Mouse (Mus musculus) G1E (cell line): Measurements from ENCODE around the gene Olfr975. TPM values are rescaled to one million over a fixed set of nuclear protein-coding genes. Genes with fewer than 3 reads are reported as not detected.
"Not testable (repeated sequence)": the region's sequence is repeated elsewhere in the genome, so short reads cannot be mapped to it uniquely, and the experiment has no call there.

ENCODE experiments used
- ATAC-seq: 2 replicates; pipeline ENCODE4 v1.8.0; 2016; ENCODE audit warnings: mild to moderate bottlenecking; ENCODE audit not compliant: insufficient number of reproducible peaks, poor library complexity, low FRiP score, severe bottlenecking; ENCODE audit errors: extremely low read depth
- DNase-seq: peaks from one replicate; pipeline ENCODE4 v3.0.0; 2012; ENCODE audit warnings: low spot score
- H3K27me3 ChIP-seq: 2 replicates; pipeline ENCODE4 v1.6.1; 2012; ENCODE audit warnings: mild to moderate bottlenecking, low read length, inconsistent platforms; ENCODE audit not compliant: insufficient read depth
- H3K36me3 ChIP-seq: replicated peaks from 2 replicates; pipeline ENCODE3; 2012; ENCODE audit warnings: mild to moderate bottlenecking, inconsistent platforms
- H3K4me1 ChIP-seq: 2 replicates; pipeline ENCODE4 v1.6.1; 2012; ENCODE audit warnings: low read depth, low read length, inconsistent platforms, mixed read lengths; ENCODE audit not compliant: insufficient read depth
- H3K4me3 ChIP-seq: 2 replicates; pipeline ENCODE4 v1.5.1; 2012; ENCODE audit warnings: low read depth, mild to moderate bottlenecking, inconsistent platforms, low read length, moderate library complexity, mixed read lengths
- H3K9me3 ChIP-seq: replicated peaks from 2 replicates; pipeline ENCODE4 v1.6.1; 2012; ENCODE audit warnings: inconsistent platforms
- CTCF ChIP-seq: IDR thresholded peaks from 2 replicates; pipeline ENCODE4 v1.5.1; 2012; ENCODE audit warnings: low read depth, low read length, inconsistent platforms, mixed read lengths
- GATA1 ChIP-seq: IDR thresholded peaks from 2 replicates; pipeline ENCODE4 v1.6.1; 2012; ENCODE audit warnings: borderline replicate concordance, low read length, inconsistent platforms, mixed read lengths
- GATA2 ChIP-seq: IDR thresholded peaks from 2 replicates; pipeline ENCODE4 v1.6.1; 2012; ENCODE audit warnings: low read depth, low read length, inconsistent platforms, borderline replicate concordance
- POLR2AphosphoS5 ChIP-seq: IDR thresholded peaks from 2 replicates; pipeline ENCODE4 v1.6.1; 2012; ENCODE audit warnings: low read depth, low read length, inconsistent platforms; ENCODE audit not compliant: insufficient replicate concordance
- TAL1 ChIP-seq: conservative IDR thresholded peaks from 2 replicates; pipeline ENCODE4 v1.6.1; 2012; ENCODE audit warnings: low read depth, low read length, inconsistent platforms, mixed read lengths
- polyA plus RNA-seq: library from polyadenylated mRNA; stranded (reverse); fragments of >175 nt; gene quantifications from 2 replicates; pipeline ENCODE4 v1.2.3, GENCODE M21; 2012
- total RNA-seq, 2 experiments: library from RNA; stranded (forward) in 1 of 2; stranded (reverse) in 1 of 2; fragments of 200-1000 nt in 1 of 2; fragments of >200 nt in 1 of 2; fragmentation: Nextera tagmentation in 1 of 2; gene quantifications; 2 replicates each; pipeline ENCODE4 v1.2.3; 2014 to 2017

The Olfr975 gene
- total RNA-seq (2014; fragmentation: Nextera tagmentation) (0.38 TPM in 1 of 2 replicates, not detected in the other), total RNA-seq (2017) (0.22 and 0.29 TPM in 2 replicates), polyA plus RNA-seq (not detected in 2 replicates)

GRCm38 (mm10) chr9:39951946-39952345 is at the start of gene Olfr975:
Gene Olfr975 (minus strand): TSS chr9:39952046.
- H3K9me3 ChIP-seq, result peaks cover 6% of the 10 kb centered on the region; the same call in 1 of the 2 replicates

GRCm38 (mm10) chr9:39991813-39992212 is 40.0 kb upstream of the Olfr975 start, which contains the start of gene Olfr978:
Gene Olfr978 (plus strand): TSS chr9:39992113.
- Histone ChIP-seq H3K9me3 (no peaks in the 10 kb centered on the region), H3K27me3 (no peaks in the 10 kb centered on the region), H3K36me3 (no peaks in the 10 kb centered on the region), H3K4me3 (no peak within 1 kb of the TSS), H3K4me1 (no peaks in the 10 kb centered on the region)
- TF ChIP-seq POLR2AphosphoS5 (no peak), GATA1 (no peak), CTCF (no peak), GATA2 (no peak), TAL1 (no peak)
- no peak for ATAC-seq
- DNase-seq, result no peak

More at GRCm38 (mm10) chr9:39951946-39952345, at the start of gene Olfr975:
- Histone ChIP-seq H3K4me3 (no peak within 1 kb of the TSS), H3K36me3 (no peaks in the 10 kb centered on the region), H3K27me3 (no peaks in the 10 kb centered on the region), H3K4me1 (no peaks in the 10 kb centered on the region)
- no peak for TF ChIP-seq CTCF
- no peak for TF ChIP-seq TAL1
- TF ChIP-seq POLR2AphosphoS5, result no peak
- TF ChIP-seq GATA2, result no peak
- TF ChIP-seq GATA1, result no peak
- ATAC-seq, result no peak
- DNase-seq, result no peak

GRCm38 (mm10) chr9:39976581-39977145 is 24.8 kb upstream of the Olfr975 start:
- not testable (repeated sequence) for H3K9me3 ChIP-seq, H3K4me1 ChIP-seq, H3K4me3 ChIP-seq, H3K36me3 ChIP-seq, DNase-seq, H3K27me3 ChIP-seq, ATAC-seq

- H3K4me1 ChIP-seq, ATAC-seq, H3K27me3 ChIP-seq, H3K9me3 ChIP-seq, H3K4me3 ChIP-seq, H3K36me3 ChIP-seq, DNase-seq: not testable (repeated sequence)
Observed at GRCm38 (mm10) chr9:39961033-39961432, 9.2 kb upstream of the Olfr975 start, which contains the start of gene Olfr976. Gene Olfr976 (minus strand): TSS chr9:39961133.

GRCm38 (mm10) chr9:39937201-39937600 is 14.6 kb downstream of the Olfr975 start, which contains the start of gene Olfr974:
Gene Olfr974 (plus strand): TSS chr9:39937501.
- no peaks in the 10 kb centered on the region for H3K4me1 ChIP-seq
- no peaks in the 10 kb centered on the region for H3K9me3 ChIP-seq
- H3K27me3 ChIP-seq, result no peaks in the 10 kb centered on the region
- TF ChIP-seq TAL1 (no peak), GATA1 (no peak), CTCF (no peak), GATA2 (no peak), POLR2AphosphoS5 (no peak)
- DNase-seq, result no peak
- no peak within 1 kb of the TSS for H3K4me3 ChIP-seq
- no peak for ATAC-seq
- H3K36me3 ChIP-seq, result no peaks in the 10 kb centered on the region

- not testable (repeated sequence) for H3K36me3 ChIP-seq, H3K4me1 ChIP-seq, H3K27me3 ChIP-seq, DNase-seq, H3K9me3 ChIP-seq, ATAC-seq, H3K4me3 ChIP-seq
Observed at GRCm38 (mm10) chr9:39928837-39929236, 23.0 kb downstream of the Olfr975 start.

- not testable (repeated sequence) for ATAC-seq
Observed at GRCm38 (mm10) chr9:39927975-39928836, 23.6 kb downstream of the Olfr975 start.

More at GRCm38 (mm10) chr9:39927975-39928836, 23.6 kb downstream of the Olfr975 start:
- not testable (repeated sequence) for H3K4me1 ChIP-seq, H3K27me3 ChIP-seq, DNase-seq, H3K9me3 ChIP-seq, H3K4me3 ChIP-seq, H3K36me3 ChIP-seq
